Mouse (Mus musculus) cortical plate, adult 2 months (tissue): Measurements from ENCODE around the gene Apobr. TPM values are rescaled to one million over a fixed set of nuclear protein-coding genes. Genes with fewer than 3 reads are reported as not detected.

Experiments
- H3K27ac ChIP-seq: fragments of 200-500 bp; 2 replicates; pipeline ENCODE4 v1.5.1; 2012; ENCODE audit warnings: low read length, control low read depth, inconsistent platforms; ENCODE audit not compliant: insufficient read depth
- H3K4me1 ChIP-seq: fragments of 200-500 bp; 2 replicates; pipeline ENCODE4 v1.6.1; 2011; ENCODE audit warnings: low read length; ENCODE audit not compliant: control insufficient read depth, insufficient read depth
- H3K4me3 ChIP-seq: fragments of 200-500 bp; 2 replicates; pipeline ENCODE4 v1.5.1; 2011; ENCODE audit warnings: mild to moderate bottlenecking, low read length, control low read depth; ENCODE audit not compliant: insufficient read depth
- CTCF ChIP-seq: fragments of 200-500 bp; IDR thresholded peaks from 2 replicates; pipeline ENCODE4 v1.5.1; 2011; ENCODE audit warnings: mild to moderate bottlenecking, control low read depth, low read length; ENCODE audit not compliant: insufficient read depth; ENCODE audit errors: extremely low read depth
- POLR2A ChIP-seq: fragments of 200-500 bp; IDR thresholded peaks from 2 replicates; pipeline ENCODE4 v1.6.1; 2011; ENCODE audit warnings: mild to moderate bottlenecking, low read length, control low read depth; ENCODE audit not compliant: insufficient read depth; ENCODE audit errors: extremely low read depth
- polyA plus RNA-seq: library from polyadenylated mRNA; depleted of rRNA; stranded (reverse); fragments of >200 nt; gene quantifications from 2 replicates; pipeline ENCODE4 v1.2.3, GENCODE M21; 2012

Apobr gene
- polyA plus RNA-seq, 1 experiment = 0.84 TPM

DNA sequence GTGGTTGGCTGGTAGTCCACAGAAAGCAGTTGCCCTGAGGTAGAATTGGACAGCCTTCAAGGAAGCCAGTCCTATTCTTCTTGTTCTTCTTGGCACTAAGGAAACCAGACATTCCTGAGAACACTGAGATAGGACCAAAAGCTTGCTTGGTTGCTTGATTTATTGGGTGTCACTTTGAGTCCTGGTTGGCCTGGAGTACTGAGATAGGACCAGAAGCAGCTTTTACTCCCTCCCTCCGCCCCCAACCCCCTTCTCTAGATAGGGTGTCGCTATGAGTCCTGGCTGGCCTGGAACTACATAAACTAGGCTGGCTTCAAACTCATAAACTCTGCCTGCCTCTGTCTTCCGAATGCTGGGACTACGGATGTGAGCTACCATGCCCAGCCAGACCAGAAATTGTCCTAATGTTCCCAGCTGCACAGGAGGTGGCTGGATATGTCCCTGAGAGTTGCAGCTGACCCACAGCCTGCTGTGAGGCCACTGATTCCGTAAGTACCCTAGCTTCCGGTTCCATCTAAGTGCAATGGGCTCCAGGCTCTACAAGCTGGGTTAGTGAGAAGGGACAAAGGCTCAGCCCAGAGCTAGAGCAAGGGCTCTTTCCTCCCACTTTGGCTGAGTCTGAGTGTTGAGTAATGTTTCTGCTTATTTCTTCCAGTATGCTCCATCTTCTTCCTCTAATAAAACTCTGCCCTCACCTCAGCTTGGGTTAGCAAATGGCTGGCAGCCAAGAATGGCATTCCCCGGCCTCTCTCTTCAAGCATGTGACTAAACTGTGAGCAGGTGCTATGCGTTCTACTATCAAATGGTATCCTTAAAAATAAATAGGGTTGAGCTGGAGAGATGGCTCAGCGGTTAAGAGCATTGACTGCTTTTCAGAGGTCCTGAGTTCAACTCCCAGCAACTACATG, 37.0 kb downstream of the Apobr start:
- H3K4me3 ChIP-seq = no peak overlapping the region
- H3K4me1 ChIP-seq = no peaks in the 10 kb centered on the region
- TF ChIP-seq CTCF = no peak
- no peak overlapping the region for H3K27ac ChIP-seq

DNA sequence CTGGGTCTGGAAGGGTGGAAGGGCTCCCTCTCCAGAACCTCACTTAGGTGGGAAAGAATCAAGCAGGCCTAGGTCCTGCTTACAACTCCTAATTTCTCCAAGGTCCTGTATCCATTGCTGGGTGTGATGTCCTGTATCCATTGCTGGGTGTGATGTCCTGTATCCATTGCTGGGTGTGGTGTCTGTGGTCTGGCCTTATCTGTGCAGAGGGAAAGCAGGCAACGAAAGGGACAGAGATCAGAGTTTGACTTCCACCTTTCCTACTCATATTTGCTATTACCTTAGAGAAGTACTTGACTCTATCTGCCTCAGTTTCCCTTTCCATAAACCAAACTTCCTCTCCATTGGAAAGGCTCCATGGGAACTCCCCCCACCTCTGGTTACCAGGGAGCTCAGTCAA, 38.6 kb downstream of the Apobr start:
- H3K27ac ChIP-seq = no peak overlapping the region
- H3K4me3 ChIP-seq = no peak overlapping the region
- TF ChIP-seq CTCF (no peak), POLR2A (no peak)
- H3K4me1 ChIP-seq = no peaks in the 10 kb centered on the region

DNA sequence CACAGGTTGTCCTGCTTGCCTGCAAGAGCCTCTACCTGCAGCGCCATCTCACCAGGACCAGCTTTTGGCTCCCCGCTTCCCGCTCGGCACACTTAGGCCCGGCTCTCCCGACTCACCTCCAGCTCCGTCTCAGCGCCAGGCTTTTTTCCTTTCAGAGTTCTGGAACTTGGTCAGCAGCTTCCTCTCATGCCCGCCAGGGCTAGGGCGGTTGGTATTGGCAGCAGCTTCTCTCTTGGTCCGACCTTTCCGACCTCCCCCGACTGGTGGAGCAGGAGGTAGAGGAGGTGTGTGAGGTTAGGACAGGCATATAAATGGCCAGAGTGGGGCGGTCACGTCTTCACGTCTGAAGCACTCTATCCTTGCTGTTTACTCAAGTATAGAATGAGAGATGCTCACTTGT, 40.0 kb downstream of the Apobr start:
- Histone ChIP-seq H3K4me3 (no peak overlapping the region), H3K27ac (no peak overlapping the region), H3K4me1 (no peaks in the 10 kb centered on the region)
- TF ChIP-seq CTCF = no peak
- TF ChIP-seq POLR2A = no peak

GRCm38 (mm10) chr7:126625369-126625768, 40.6 kb downstream of the Apobr start:
- H3K4me3 ChIP-seq = no peak overlapping the region
- TF ChIP-seq CTCF = no peak
- no peak for TF ChIP-seq POLR2A
- H3K27ac ChIP-seq = no peak overlapping the region
- no peaks in the 10 kb centered on the region for H3K4me1 ChIP-seq

- Histone ChIP-seq H3K27ac (no peak overlapping the region), H3K4me3 (no peak overlapping the region), H3K4me1 (no peaks in the 10 kb centered on the region)
- no peak for TF ChIP-seq POLR2A
- TF ChIP-seq CTCF = no peak
Observed at GRCm38 (mm10) chr7:126625807-126626600, 41.3 kb downstream of the Apobr start.

DNA sequence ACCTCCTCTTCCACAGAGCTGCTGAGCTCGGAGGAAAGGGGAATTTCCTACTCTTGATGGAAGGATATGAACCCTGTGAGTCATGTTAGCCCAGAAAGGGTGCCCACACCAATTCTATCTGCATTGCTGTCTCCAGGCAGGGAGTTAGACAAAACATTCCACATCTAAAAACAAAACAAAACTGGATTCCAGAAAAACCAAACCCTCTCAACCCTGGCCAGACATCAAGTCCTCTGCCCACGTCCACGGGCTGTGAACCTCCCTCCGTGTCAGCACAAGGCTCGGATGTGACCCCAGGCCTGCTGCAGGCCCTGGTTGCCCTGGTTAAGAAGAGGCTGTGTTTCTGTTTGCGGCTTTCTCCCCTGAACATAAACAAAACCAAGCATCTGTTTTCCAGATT, 43.4 kb downstream of the Apobr start:
- Histone ChIP-seq H3K27ac (no peak overlapping the region), H3K4me3 (no peak overlapping the region), H3K4me1 (no peaks in the 10 kb centered on the region)
- no peak for TF ChIP-seq POLR2A
- no peak for TF ChIP-seq CTCF

- Histone ChIP-seq H3K27ac (no peak overlapping the region), H3K4me3 (no peak overlapping the region), H3K4me1 (no peaks in the 10 kb centered on the region)
- TF ChIP-seq POLR2A = no peak
- no peak for TF ChIP-seq CTCF
Observed at GRCm38 (mm10) chr7:126629915-126630314, 45.2 kb downstream of the Apobr start.

DNA sequence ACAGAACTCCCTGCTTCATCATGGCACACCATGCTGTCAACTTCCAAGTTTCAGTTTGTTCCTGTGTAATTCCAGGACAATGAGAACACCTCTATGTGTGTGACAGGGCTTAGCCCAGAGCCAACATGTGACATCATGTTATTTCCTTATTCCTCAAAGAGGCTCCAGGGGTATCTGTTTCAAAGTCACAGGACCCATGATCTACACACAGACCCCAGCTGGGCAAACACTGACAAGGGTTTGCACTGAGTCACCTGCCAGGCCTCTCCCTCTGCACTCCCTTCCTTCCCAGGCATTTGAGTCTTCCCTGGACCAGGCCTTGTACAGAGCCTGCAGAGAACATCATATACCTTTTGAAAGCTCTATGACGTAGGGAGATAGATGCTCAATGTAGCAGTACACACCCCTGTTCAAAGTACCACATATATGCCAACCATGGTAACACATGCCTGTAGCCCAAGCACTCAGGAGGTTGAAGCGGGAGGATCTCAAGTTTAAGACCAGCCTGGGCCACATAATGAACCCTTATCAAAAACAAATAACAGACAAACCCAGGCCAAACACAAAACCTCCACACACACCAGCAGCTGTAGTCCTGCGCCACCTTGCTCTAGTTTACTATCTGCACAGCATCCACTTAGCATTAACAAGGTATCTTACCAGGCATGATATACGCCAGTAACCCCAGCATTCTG, 46.2 kb downstream of the Apobr start, which contains the start of gene Nupr1:
Gene Nupr1 (minus strand): TSS at position 38 of the 695 bp plus-strand sequence.
- TF ChIP-seq CTCF (no peak), POLR2A (no peak)
- no peak within 1 kb of the TSS for H3K27ac ChIP-seq
- no peaks in the 10 kb centered on the region for H3K4me1 ChIP-seq
- no peak within 1 kb of the TSS for H3K4me3 ChIP-seq

GRCm38 (mm10) chr7:126632478-126632877, 47.7 kb downstream of the Apobr start:
- TF ChIP-seq POLR2A = no peak
- no peak for TF ChIP-seq CTCF
- Histone ChIP-seq H3K4me3 (no peak overlapping the region), H3K4me1 (no peaks in the 10 kb centered on the region), H3K27ac (no peak overlapping the region)
